Mouse (Mus musculus): ENCODE measurements at regions not wholly inside any gene's neighbourhood (a gene's known extent, or its start where the extent isn't known, plus 50 kb on each side); places are given as distances from the start of the nearest gene placed in this dataset.

DNA sequence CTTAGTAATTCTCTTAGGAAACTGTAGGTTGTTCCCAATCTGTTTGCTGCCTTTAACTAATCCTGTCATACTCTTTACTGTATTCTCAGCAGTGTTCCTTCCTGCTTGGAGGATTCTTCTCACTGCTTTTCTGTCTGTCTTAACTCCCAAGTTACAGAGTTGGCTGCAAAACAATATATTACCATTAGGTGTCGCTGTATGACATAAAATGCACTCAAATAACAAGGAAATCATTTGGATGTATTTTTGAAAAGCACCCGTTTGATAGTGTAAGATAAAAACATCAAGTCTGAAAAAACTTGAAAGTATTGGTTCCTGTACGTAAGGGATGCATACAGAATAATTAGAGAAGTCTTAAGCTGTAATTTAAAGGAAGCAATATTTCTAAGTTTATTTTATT lies 261.8 kb downstream of the Ttc6 start:
- TF ChIP-seq POLR2A (IDR thresholded peaks at IDR 0.05; ENCODE audit: low read depth, low read length) (no peak), CTCF (conservative IDR thresholded peaks at IDR 0.05; ENCODE audit: insufficient read depth, insufficient read length, low read depth, low read length) (peak; percentile 24)
